Mouse (Mus musculus): ENCODE results near the gene Mamdc4. TPM values are rescaled to one million over a fixed set of nuclear protein-coding genes. Genes with fewer than 3 reads are reported as not detected.

Mamdc4 gene
- total and polyA plus RNA-seq, 3 experiments, result 17.6 to 21.6 TPM; not detected in 1

- TF ChIP-seq ZNF384 (IDR thresholded peaks at IDR 0.05; ENCODE audit: low read depth, low read length) (no peak), HCFC1 (IDR thresholded peaks at IDR 0.05; ENCODE audit: low read depth, low read length) (no peak), KAT2A (conservative IDR thresholded peaks at IDR 0.05; ENCODE audit: low read depth, low read length) (no peak), TBP (IDR thresholded peaks at IDR 0.05; ENCODE audit: low read depth, low read length) (0 out of 2 replicates have a peak, but pooled peaks have one; percentile 18), RAD21 (IDR thresholded peaks at IDR 0.05; ENCODE audit: low read depth, low read length) (no peak)
Observed at GRCm38 (mm10) chr2:25575432-25576027, 885 bp upstream of the Mamdc4 start (continued).

GRCm38 (mm10) chr2:25574136-25574535 lies 509 bp downstream of the Mamdc4 start:
- DNase-seq (ENCODE audit: low read depth, low spot score), result no peak
- H3K27ac ChIP-seq (ENCODE audit: control insufficient read depth, low read depth, low read length), result no peak overlapping the region
- TF ChIP-seq GATA1 (IDR thresholded peaks at IDR 0.05; ENCODE audit: low read depth, low read length), result no peak
- TF ChIP-seq USF1 (IDR thresholded peaks at IDR 0.05; ENCODE audit: low read depth, low read length), result no peak
- no peak for TF ChIP-seq E2F4 (IDR thresholded peaks at IDR 0.05; ENCODE audit: borderline replicate concordance, low read depth, low read length)
- TF ChIP-seq MYB (IDR thresholded peaks at IDR 0.05; ENCODE audit: low read depth, low read length), result no peak
- no peak for TF ChIP-seq MYC (IDR thresholded peaks at IDR 0.05; ENCODE audit: low read depth, low read length)
- no peak for TF ChIP-seq USF2 (IDR thresholded peaks at IDR 0.05; ENCODE audit: borderline replicate concordance in 1 of 2, insufficient read depth in 1 of 2, low read depth in 1 of 2, low read length in 2 of 2)
- TF ChIP-seq NELFE (IDR thresholded peaks at IDR 0.05; ENCODE audit: low read depth, low read length), result no peak
- no peak for TF ChIP-seq RAD21 (IDR thresholded peaks at IDR 0.05; ENCODE audit: low read depth, low read length)
- no peak for TF ChIP-seq GABPA (IDR thresholded peaks at IDR 0.05; ENCODE audit: low read depth, low read length)
- no peak for TF ChIP-seq ZC3H11A (IDR thresholded peaks at IDR 0.05; ENCODE audit: low read depth, low read length)
- TF ChIP-seq MEF2A (IDR thresholded peaks at IDR 0.05; ENCODE audit: extremely low read depth, insufficient replicate concordance, low read depth, low read length, poor library complexity, severe bottlenecking), result no peak
- TF ChIP-seq CTCF (IDR thresholded peaks at IDR 0.05 in 2 of 3, conservative IDR thresholded peaks at IDR 0.05 in 1 of 3; ENCODE audit: control insufficient read depth in 1 of 3, insufficient read depth in 1 of 3, low read depth in 2 of 3, low read length in 3 of 3, poor library complexity in 1 of 3, severe bottlenecking in 1 of 3), result no peak
- TF ChIP-seq ETS1 (IDR thresholded peaks at IDR 0.05; ENCODE audit: low read depth, low read length), result no peak
- TF ChIP-seq MAX (IDR thresholded peaks at IDR 0.05; ENCODE audit: low read length), result no peak
- no peak for TF ChIP-seq UBTF (IDR thresholded peaks at IDR 0.05; ENCODE audit: borderline replicate concordance, insufficient read depth, low read depth, low read length)
- TF ChIP-seq POLR2AphosphoS2 (IDR thresholded peaks at IDR 0.05; ENCODE audit: low read length), result no peak
- no peak for TF ChIP-seq KAT2A (conservative IDR thresholded peaks at IDR 0.05; ENCODE audit: low read depth, low read length)
- TF ChIP-seq SIN3A (IDR thresholded peaks at IDR 0.05; ENCODE audit: low read length), result no peak
- TF ChIP-seq JUND (IDR thresholded peaks at IDR 0.05; ENCODE audit: low read depth, low read length), result no peak
- TF ChIP-seq ZMIZ1 (IDR thresholded peaks at IDR 0.05; ENCODE audit: low read depth, low read length), result no peak
- peaks cover 7% of the 10 kb centered on the region for H3K79me2 ChIP-seq (ENCODE audit: control insufficient read depth, insufficient read depth, low read length, poor library complexity)
- peaks cover 0 to 10% of the 10 kb centered on the region in 2 experiments; a peak in 1 of 4 replicates for H3K4me1 ChIP-seq (ENCODE audit: control insufficient read depth in 1 of 2, insufficient read depth in 2 of 2, low read length in 2 of 2)
- peak overlapping the region; percentile 71 for H3K9ac ChIP-seq (ENCODE audit: control insufficient read depth, low read depth, low read length, poor library complexity, severe bottlenecking)
- H3K27me3 ChIP-seq (ENCODE audit: control insufficient read depth in 1 of 2, insufficient read depth in 2 of 2, low read length in 2 of 2), result no peaks in the 10 kb centered on the region
- no peaks in the 10 kb centered on the region for H3K9me3 ChIP-seq (replicated peaks; ENCODE audit: insufficient read depth, low read length)
- H3K4me3 ChIP-seq (ENCODE audit: control insufficient read depth in 1 of 2, insufficient read depth in 1 of 2, low read depth in 2 of 2, low read length in 2 of 2), result peak overlapping the region; percentile 60 to 81
- peaks cover 0 to 4% of the 10 kb centered on the region in 2 experiments; a peak in 1 of 4 replicates for H3K36me3 ChIP-seq (ENCODE audit: control insufficient read depth in 1 of 2, insufficient read depth in 2 of 2, low read length in 2 of 2)
